Mouse (Mus musculus) brain, embryonic 14.5 days (tissue): ENCODE data around the gene Med13l.

Source experiments
- CTCF ChIP-seq: fragments of 200-500 bp; IDR thresholded peaks from 2 replicates; pipeline ENCODE4 v1.5.1; 2012; ENCODE audit warnings: inconsistent platforms, mild to moderate bottlenecking, moderate library complexity, borderline replicate concordance; ENCODE audit not compliant: insufficient read depth, insufficient read length; ENCODE audit errors: extremely low read depth
- POLR2A ChIP-seq: fragments of 200-500 bp; IDR thresholded peaks from 2 replicates; pipeline ENCODE4 v1.6.1; 2012; ENCODE audit warnings: mild to moderate bottlenecking, inconsistent platforms, borderline replicate concordance; ENCODE audit not compliant: poor library complexity, insufficient read depth, insufficient read length, severe bottlenecking; ENCODE audit errors: extremely low read depth

- TF ChIP-seq CTCF (no peak), POLR2A (no peak)
These were observed 111.6 kb downstream of the Med13l start for GRCm38 (mm10) chr5:118672111-118672510.
